Mouse (Mus musculus): ENCODE results near the gene Birc5.
"Not testable (repeated sequence)": the region's sequence is repeated elsewhere in the genome, so short reads cannot be mapped to it uniquely, and the experiment has no call there.

Birc5 gene

GRCm38 (mm10) chr11:117827386-117827785, 21.7 kb upstream of the Birc5 start:
- DNase-seq, result peak; percentile 42

GRCm38 (mm10) chr11:117828149-117828887, 20.7 kb upstream of the Birc5 start:
- DNase-seq, result peak; percentile 66

DNA sequence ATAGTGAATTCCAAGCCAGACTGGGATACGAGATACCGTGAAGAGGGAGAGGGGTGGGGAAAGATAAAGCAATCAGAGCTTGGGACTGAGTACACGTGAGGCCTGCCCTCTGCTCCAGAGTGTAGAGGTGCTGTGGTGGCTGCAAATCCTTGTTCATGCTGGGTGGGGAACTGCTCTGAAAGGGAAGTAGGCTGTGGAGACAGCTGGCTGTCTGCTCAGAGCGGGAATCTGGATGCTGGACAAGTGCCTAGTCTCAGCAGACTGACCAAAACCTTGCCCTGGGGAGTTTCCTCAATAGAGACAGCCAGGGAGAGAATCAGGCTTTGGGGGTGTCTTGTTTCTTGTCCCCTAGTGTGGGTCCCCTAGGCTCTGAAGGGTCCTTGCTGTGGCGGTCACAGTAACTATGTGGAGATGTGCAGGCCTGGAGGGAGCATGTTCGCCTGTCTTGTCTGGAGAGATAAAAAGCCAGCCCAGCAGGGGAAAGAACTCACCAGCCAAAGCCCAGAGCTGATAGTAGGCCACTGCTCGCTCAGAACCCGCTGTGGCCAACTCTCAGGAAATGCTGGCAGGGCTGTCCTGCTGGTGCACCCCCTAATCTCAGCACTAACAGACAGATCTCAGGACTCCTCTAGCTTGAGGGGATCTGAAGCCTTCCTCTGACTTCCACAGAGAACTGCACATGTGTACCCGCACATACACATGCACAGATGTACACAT, 20.0 kb upstream of the Birc5 start:
- DNase-seq, result no peak

DNA sequence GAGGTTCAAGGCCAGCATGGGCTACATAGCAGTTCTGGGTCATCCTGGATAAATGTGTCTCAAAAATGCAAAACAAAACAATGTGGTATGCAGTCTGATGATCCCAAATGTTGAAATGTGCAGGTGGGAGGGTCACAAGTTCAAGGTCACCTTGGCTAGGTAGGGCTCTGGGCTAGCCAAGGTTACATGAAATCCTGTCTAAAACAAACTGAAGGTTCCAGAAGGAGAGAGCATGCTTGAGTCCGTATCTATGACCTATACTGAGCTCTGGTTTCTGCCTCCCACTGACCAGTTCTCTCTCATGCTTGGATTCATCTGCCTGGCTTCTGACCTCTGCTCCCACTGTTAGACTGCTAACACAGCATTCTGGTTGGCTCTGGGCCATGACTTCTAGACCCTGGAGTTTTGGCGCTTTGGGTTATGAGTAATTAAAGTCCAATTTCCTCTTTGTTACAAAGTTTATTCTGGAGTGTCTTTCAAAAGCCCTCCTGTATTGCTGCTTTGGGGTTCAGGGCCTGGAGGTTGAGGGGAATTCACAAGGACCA, 19.3 kb upstream of the Birc5 start:
- DNase-seq, result no peak

DNA sequence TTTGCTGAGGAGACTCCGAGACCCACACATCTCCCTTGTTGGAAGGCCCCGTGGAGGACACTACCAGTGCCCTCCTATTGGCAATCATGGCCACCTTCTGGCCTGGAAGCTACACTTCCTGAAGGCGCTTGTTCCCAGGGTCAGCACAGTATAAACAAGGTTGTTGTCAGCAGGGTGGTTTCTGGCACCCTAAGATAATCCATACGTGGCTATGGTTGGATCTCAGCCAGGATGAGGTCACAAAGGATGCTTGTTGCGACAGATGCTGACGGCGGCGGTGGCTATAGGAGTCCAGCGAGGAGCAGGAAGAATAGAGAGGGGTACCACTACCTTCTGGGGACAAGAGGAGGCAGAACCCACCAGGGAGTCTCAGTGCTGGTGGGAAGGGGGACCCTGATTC, 18.6 kb upstream of the Birc5 start:
- DNase-seq, result no peak

DNA sequence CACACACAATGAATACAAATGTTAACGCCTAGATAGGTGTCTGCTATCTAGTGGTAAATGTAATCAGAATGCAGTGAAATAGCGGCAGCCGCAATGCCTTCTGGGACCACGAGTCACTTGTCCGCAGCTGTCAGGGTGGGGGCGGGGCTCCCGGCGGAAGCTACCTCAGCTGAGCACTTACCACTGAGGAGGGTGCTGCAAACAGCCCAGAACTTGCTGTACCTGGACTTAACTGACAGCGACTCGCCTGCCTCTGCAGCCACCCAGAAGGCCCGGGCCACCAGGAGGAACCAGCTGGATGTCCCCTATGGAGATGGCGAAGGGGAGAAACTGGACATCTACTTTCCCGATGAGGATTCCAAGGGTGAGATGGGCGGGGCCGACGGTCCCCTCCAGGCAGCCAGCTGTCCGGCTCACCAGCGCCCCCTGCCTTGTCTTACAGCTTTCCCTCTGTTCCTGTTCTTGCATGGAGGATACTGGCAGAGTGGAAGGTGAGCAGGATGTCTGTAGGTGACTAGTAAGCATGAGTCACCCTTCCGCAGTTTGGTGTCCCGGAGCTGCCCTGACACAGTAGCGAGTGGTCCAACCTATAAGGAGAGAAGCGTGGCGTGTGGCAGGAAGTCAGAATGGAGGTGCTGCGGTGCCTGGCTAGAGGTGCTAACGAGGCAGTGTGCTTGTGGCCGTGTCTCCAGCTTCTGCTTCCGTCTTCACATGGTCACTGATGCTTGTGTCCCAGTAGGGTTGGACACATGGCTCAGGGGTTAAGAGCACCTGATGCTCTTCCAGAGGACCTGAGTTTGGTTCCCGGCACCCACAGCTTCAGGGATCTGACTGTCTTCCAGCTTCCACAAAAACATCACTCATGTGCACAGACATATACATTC, 16.7 kb upstream of the Birc5 start:
- peak; percentile 98 for DNase-seq

DNA sequence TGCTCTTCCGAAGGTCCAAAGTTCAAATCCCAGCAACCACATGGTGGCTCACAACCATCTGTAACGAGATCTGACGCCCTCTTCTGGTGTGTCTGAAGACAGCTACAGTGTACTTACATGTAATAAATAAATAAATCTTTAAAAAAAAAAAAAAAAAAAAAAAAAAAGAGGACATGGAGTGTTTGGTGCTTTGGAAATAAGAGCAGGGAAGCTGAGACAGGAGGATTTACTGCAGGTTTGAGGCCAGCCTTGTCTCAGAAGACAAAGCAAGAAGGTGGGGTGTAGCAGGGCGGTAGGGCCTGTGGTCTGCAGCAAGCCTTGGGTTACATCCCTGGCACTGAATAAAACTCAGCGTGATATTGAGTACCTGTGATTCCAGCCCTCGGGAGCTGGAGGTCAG, 15.5 kb upstream of the Birc5 start:
- DNase-seq, result not testable (repeated sequence)

- DNase-seq, result no peak
Observed at GRCm38 (mm10) chr11:117834086-117834485, 15.0 kb upstream of the Birc5 start.

DNA sequence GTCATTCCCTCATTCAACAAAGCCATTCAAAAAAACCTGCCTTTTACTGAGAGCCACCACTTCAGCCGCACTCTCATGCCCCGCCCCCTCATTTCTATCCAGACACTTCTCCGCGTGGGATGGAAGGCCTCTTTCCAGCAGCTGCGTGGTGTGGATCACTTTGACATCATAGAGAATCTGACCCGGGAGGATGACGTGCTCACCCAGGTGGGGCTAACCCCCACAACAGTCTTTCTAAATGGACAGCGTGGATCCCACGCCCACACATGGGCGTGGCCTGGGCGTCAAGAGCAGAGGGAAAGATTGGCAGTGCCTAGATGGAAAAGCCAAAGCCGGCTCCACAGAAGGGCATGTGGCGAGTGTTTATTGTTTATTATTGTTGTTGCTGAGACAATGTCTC, 12.7 kb upstream of the Birc5 start:
- no peak for DNase-seq

DNA sequence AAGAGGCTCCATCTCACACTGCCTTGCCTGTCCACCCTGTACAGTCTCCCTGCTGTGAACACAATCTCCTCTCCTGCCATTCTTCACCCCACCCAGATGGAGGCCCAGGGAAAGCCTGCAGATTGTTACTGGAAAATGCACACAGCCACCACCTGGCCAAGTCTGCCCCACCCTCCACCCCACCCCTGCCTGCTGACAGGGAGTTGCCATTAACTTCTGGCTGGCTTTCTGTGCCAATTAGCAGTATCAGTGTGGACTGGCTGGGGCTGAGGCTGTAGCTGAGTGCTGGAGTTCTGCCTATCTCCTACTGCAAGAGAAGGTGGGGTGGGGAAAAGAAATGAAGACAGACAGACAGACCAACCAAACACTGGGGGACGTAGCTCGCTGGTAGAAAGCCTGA, 10.5 kb upstream of the Birc5 start:
- DNase-seq, result no peak

- DNase-seq, result no peak
Observed at GRCm38 (mm10) chr11:117839021-117839420, 10.0 kb upstream of the Birc5 start.

DNA sequence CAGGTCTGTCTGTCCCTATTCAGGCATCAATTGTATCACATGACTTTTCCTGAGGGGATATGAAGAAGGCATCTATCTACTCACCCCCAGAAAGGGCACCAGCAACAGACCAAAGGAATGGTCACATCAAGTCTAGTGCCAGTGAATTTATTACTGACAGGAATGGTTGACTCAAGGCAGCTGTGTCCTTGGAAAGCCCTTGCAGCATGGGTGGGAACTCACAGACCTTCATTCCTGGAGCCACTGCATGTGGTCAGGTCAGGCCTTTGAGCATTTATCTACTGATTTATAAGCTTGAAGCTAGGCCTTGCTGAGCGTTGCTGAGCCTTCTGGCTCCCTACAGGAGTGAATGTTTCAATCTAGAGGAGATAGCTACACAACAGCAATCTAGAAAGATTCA, 8.1 kb upstream of the Birc5 start:
- DNase-seq, result no peak

DNA sequence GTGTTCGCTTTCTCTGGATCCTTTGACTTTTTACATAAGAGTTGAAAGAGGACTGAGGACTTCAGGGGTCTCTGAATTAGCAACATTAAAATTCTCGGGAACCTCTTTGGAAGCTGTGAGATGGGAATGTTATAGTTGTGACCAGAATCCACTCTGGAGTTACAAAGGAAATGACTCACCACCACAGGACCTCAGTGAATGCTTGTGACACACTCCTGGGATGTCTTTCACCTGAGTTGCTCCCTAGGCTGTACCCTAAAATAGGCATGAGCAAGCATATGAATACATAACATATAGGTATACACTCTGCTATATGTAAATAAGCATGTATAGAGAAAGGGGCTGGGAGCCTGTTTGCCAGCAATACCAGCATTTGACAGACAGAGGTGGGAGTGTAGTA, 5.6 kb upstream of the Birc5 start:
- DNase-seq, result no peak

- no peak for DNase-seq
Observed at GRCm38 (mm10) chr11:117844997-117845396, 4.1 kb upstream of the Birc5 start.

DNA sequence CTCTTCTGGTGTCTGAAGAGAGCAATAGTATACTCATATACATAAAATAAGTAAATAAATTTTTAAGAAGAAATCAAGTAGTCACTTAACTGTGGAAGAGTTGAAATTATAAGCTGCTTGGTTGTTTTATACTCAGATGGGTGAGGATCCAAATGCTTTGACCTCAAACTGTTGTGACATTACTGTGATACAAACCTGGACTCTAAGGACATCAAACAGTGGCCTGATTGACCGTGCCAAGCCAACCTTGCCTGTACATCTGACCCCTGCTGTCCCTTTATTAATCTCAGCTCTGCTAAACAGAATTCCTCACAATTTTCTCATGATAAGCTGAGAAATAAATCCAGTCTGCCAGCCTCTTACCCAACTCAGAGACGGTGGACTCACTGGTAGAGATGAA, 3.4 kb upstream of the Birc5 start:
- no peak for DNase-seq

GRCm38 (mm10) chr11:117846640-117847039, 2.4 kb upstream of the Birc5 start:
- DNase-seq, result no peak

DNA sequence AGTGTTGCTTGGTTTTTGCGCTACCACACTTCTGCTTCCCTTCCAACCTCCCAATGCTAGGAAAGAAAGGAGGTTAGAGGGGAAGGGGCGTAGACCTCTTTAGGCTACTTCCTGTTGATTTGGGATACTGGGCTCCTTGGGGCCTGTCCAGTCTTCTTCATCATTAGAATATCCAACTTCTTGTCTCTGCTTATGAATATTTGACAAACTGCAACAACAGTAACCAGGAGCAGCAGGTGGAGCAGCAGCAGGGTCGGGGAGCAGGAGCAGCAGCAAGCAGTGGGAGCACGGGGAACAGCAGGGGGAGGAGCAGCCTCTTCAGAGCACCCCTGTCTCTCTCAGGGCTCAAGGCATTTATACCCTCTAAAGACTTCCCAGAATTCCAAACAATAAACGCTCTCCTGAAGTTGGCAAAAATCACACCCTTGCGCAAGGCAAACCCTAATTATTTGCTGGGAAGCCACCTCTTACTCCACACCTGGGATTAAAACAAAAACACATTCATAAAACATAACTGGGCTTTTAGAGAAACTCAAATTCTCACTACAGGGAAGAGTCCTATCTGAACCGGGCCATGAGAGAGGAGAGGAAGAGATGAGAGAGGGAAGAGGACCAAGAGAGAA, 1.3 kb upstream of the Birc5 start:
- DNase-seq, result no peak

- DNase-seq, result peak; percentile 71
Observed at GRCm38 (mm10) chr11:117848271-117848984, 623 bp upstream of the Birc5 start.

GRCm38 (mm10) chr11:117852875-117853274, 3.8 kb downstream of the Birc5 start:
- no peak for DNase-seq

DNA sequence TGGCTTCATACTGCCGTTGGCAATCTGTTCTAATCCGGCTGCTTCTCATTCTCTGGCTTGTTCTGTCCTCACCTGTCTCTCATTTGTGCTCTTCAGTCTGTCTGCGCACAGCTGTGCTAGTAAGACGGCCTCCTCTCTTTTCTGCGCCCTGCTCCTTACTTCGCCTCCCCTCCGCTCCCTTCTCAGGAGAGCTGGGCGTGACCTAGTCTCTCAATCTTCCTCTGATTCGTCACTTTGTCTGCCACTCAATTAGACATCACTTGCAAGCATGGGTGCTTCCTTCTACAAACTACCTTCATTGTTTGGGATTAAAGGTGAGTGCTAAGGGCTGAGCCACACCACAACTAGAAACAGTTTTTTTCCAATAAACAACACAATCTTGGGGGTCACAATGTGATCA, 5.2 kb downstream of the Birc5 start:
- DNase-seq, result no peak

DNA sequence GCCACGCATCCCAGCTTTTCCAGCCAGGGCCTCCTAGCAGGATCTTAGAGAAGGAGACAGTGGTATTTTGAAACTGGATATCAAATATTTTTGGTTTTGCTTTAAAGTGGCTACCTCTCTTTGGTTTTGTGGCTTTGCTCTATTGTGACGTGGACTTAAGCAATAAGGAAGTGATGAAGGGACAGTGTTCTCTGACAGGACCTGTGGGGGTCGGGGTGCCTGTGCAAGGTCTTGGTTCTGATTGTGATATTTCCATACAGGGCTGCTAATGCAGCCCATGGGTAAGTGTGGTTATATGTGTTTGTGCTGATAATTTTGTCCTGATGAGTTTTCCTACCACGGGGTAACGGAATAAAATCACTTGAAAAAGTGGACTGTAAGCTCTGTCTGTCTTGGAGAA, 6.3 kb downstream of the Birc5 start:
- no peak for DNase-seq

DNA sequence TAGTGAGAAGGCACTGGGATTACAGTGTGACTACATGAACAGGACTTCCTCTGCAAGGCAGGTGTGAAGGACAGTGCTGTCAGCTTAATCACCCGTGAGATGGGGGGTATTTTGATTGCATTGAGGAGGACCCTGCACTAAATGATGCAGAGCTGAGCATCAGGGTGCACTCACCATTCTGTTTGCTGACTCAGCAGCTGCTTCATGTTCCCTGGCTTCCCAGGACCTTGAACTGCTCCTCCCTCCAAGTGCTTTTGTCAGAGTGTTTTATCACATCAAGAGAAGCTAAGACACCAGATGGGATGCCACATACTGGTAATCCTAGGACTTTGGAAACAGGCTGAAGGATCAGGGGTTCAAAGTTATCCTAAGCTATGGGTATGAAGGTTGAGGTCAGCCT, 6.9 kb downstream of the Birc5 start:
- no peak for DNase-seq

Measured in thymus, postnatal 4 days (tissue).